Mouse (Mus musculus): ENCODE data around the gene Sppl2c.
"Not testable (repeated sequence)": the region's sequence is repeated elsewhere in the genome, so short reads cannot be mapped to it uniquely, and the experiment has no call there.

The Sppl2c gene

GRCm38 (mm10) chr11:104195791-104196190, 9.7 kb downstream of the Sppl2c start:
- in situ Hi-C loops (cut with MboI, MseI): no loop called here

- in situ Hi-C loops (cut with MboI, MseI): no loop called here
These were observed 11.7 kb downstream of the Sppl2c start for GRCm38 (mm10) chr11:104197861-104198260.

- in situ Hi-C loops (cut with MboI, MseI): no loop called here
These were observed 17.1 kb downstream of the Sppl2c start for GRCm38 (mm10) chr11:104203271-104203670.

- in situ Hi-C loops (cut with MboI, MseI): no loop called here
These were observed 20.4 kb downstream of the Sppl2c start for GRCm38 (mm10) chr11:104206573-104206972.

GRCm38 (mm10) chr11:104209041-104209440, 22.9 kb downstream of the Sppl2c start:
- in situ Hi-C loops (cut with MboI, MseI): no loop called here

- in situ Hi-C loops (cut with MboI, MseI): no loop called here
These were observed 25.1 kb downstream of the Sppl2c start for GRCm38 (mm10) chr11:104211251-104211650.

- in situ Hi-C loops (cut with MboI, MseI): not testable (repeated sequence)
These were observed 28.0 kb downstream of the Sppl2c start for GRCm38 (mm10) chr11:104214128-104214527.

- in situ Hi-C loops (cut with MboI, MseI): no loop called here
These were observed 31.9 kb downstream of the Sppl2c start for GRCm38 (mm10) chr11:104218075-104218474.

- in situ Hi-C loops (cut with MboI, MseI): no loop called here
These were observed 34.2 kb downstream of the Sppl2c start for GRCm38 (mm10) chr11:104220291-104220690.

- in situ Hi-C loops (cut with MboI, MseI): no loop called here
These were observed 35.6 kb downstream of the Sppl2c start for GRCm38 (mm10) chr11:104221751-104222150.

GRCm38 (mm10) chr11:104223301-104223700, 37.2 kb downstream of the Sppl2c start:
- in situ Hi-C loops (cut with MboI, MseI): no loop called here

GRCm38 (mm10) chr11:104229391-104229790, 43.3 kb downstream of the Sppl2c start:
- in situ Hi-C loops (cut with MboI, MseI): no loop called here

- in situ Hi-C loops (cut with MboI, MseI): no loop called here
These were observed 44.1 kb downstream of the Sppl2c start for GRCm38 (mm10) chr11:104230066-104230778.

GRCm38 (mm10) chr11:104231041-104231911, 45.1 kb downstream of the Sppl2c start, which contains the start of gene Mapt:
Gene Mapt, plus strand, starts transcription at chr11:104231390.
- in situ Hi-C loops (cut with MboI, MseI): no loop called here

GRCm38 (mm10) chr11:104232141-104233061, 46.3 kb downstream of the Sppl2c start:
- in situ Hi-C loops (cut with MboI, MseI): no loop called here

- in situ Hi-C loops (cut with MboI, MseI): no loop called here
These were observed 47.0 kb downstream of the Sppl2c start for GRCm38 (mm10) chr11:104233101-104233500.

- in situ Hi-C loops (cut with MboI, MseI): no loop called here
These were observed 47.6 kb downstream of the Sppl2c start for GRCm38 (mm10) chr11:104233574-104234206.

- in situ Hi-C loops (cut with MboI, MseI): no loop called here
These were observed 48.6 kb downstream of the Sppl2c start for GRCm38 (mm10) chr11:104234680-104235079.

GRCm38 (mm10) chr11:104235881-104236280, 49.8 kb downstream of the Sppl2c start:
- in situ Hi-C loops (cut with MboI, MseI): no loop called here

GRCm38 (mm10) chr11:104237226-104237625, 51.1 kb downstream of the Sppl2c start:
- in situ Hi-C loops (cut with MboI, MseI): no loop called here
